8 mouse cellular contexts compared by ENCODE assay signal in the genomic region with DNA sequence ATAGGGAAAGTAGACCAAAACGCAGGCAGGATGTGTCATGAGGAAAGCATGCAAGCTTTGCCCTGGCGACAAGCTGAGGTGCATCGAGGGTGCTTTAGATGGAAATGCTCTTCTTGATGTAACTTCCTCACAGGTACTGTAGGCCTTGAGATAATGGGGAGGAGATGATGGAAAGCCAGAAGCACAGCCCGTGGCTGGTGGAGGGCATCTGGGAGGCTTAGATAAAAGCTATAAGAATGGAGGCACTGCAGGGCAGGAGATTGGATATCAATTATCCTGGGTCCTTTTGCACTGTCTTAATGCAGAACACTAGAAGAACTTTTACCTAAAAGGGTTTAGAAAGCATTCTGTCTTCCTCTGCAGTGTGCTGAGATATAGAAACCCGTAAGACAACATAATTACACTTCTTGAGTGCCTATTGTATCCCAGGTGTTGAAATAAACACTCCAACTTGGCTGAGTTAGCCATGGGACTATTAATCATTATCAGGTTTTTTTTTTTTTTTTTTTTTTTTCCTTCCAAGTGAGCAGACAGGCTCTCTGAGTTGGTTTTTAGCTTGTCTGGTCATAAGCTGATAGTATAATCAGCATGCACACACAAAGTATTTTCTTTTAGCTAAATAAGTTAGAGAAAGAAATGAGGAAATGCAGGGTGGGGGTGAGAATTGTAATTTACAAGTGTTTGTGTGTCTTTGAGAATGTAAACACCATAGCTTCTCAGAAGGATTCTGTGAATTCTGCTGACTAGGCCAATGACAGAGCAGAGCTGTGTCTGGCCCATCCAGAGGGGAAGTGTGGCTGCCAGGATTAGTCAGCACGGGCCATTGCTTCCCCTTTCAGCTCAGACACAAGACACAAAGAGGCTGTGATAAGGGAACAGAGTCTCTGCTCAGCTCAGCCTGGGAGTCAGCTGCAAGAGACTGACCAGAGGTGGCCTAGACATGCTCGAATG.
DNase-seq lines count a peak whose midpoint lies in the region; ATAC-seq and TF ChIP-seq lines count a peak whose summit lies in the region.

No protein-coding gene starts in this region.

- TF ChIP-seq RAD21 in MEL (IDR thresholded peaks at IDR 0.05; ENCODE audit: low read depth, low read length) = no peak; the same call in none of the 2 replicates

- H3K27me3 ChIP-seq in MEL (ENCODE audit: control insufficient read depth in 1 of 2, insufficient read depth in 2 of 2, low read length in 2 of 2) = no peaks in the 10 kb centered on the region
- H3K27me3 ChIP-seq in forebrain, embryonic 16.5 days (replicated peaks; ENCODE audit: control insufficient read depth, insufficient read depth, low read length) = no peaks in the 10 kb centered on the region
- H3K27me3 ChIP-seq in lung, postnatal 0 days (replicated peaks; ENCODE audit: insufficient read depth, low read length) = no peaks in the 10 kb centered on the region

- TF ChIP-seq EP300 in MEL (IDR thresholded peaks at IDR 0.05; ENCODE audit: low read depth in 1 of 2, low read length in 2 of 2) = peak; percentile 89 to 95
- peak; percentile 40; the same call in 1 of the 2 replicates for TF ChIP-seq EP300 in lung, postnatal 0 days (IDR thresholded peaks at IDR 0.05)

- H3K9me3 ChIP-seq in MEL (replicated peaks; ENCODE audit: insufficient read depth, low read length) = no peaks in the 10 kb centered on the region
- H3K9me3 ChIP-seq in forebrain, embryonic 16.5 days (ENCODE audit: control insufficient read depth, low read length) = no peaks in the 10 kb centered on the region
- H3K9me3 ChIP-seq in lung, postnatal 0 days (ENCODE audit: low read length) = no peaks in the 10 kb centered on the region

- intact Hi-C loops in heart, postnatal 36 days (cut with DNase I) = no loop called here

- H3K4me3 ChIP-seq in MEL (ENCODE audit: control insufficient read depth in 1 of 2, insufficient read depth in 1 of 2, low read depth in 2 of 2, low read length in 2 of 2) = no peak overlapping the region
- H3K4me3 ChIP-seq in forebrain, embryonic 16.5 days (replicated peaks; ENCODE audit: low read length) = no peak overlapping the region
- no peak overlapping the region for H3K4me3 ChIP-seq in lung, postnatal 0 days (ENCODE audit: low read depth, low read length)

- no peak overlapping the region for H3K4me2 ChIP-seq in forebrain, embryonic 16.5 days (ENCODE audit: low read length)
- no peak overlapping the region for H3K4me2 ChIP-seq in lung, postnatal 0 days (replicated peaks; ENCODE audit: low read depth, low read length)

- ATAC-seq in forebrain, embryonic 16.5 days = peak; percentile 90
- ATAC-seq in lung, postnatal 0 days = peak; percentile 77

- H3K4me1 ChIP-seq in MEL (ENCODE audit: control insufficient read depth in 1 of 2, insufficient read depth in 2 of 2, low read length in 2 of 2) = peaks cover 15 to 33% of the 10 kb centered on the region in 2 experiments
- H3K4me1 ChIP-seq in forebrain, embryonic 16.5 days (replicated peaks; ENCODE audit: control insufficient read depth, insufficient read depth, low read length) = peaks cover 21% of the 10 kb centered on the region
- 0 out of 2 replicates have a peak, but pooled peaks cover 3% of the 10 kb centered on the region for H3K4me1 ChIP-seq in lung, postnatal 0 days (ENCODE audit: insufficient read depth, low read depth, low read length)

- TF ChIP-seq POLR2A in MEL (IDR thresholded peaks at IDR 0.05; ENCODE audit: control insufficient read depth in 1 of 2, insufficient read depth in 1 of 2, low read depth in 1 of 2, low read length in 2 of 2, poor library complexity in 1 of 2) = no peak

- H3K36me3 ChIP-seq in MEL (ENCODE audit: control insufficient read depth in 1 of 2, insufficient read depth in 2 of 2, low read length in 2 of 2) = peaks cover 0 to 28% of the 10 kb centered on the region in 2 experiments; a peak in 2 of 4 replicates
- H3K36me3 ChIP-seq in forebrain, embryonic 16.5 days (ENCODE audit: control insufficient read depth, insufficient read depth) = no peaks in the 10 kb centered on the region
- no peaks in the 10 kb centered on the region for H3K36me3 ChIP-seq in lung, postnatal 0 days (ENCODE audit: insufficient read depth, low read length)

- no peak for TF ChIP-seq CTCF in MEL (IDR thresholded peaks at IDR 0.05 in 2 of 3, conservative IDR thresholded peaks at IDR 0.05 in 1 of 3; ENCODE audit: control insufficient read depth in 1 of 3, insufficient read depth in 1 of 3, low read depth in 2 of 3, low read length in 3 of 3, poor library complexity in 1 of 3, severe bottlenecking in 1 of 3)
- no peak for TF ChIP-seq CTCF in lung, postnatal 0 days (IDR thresholded peaks at IDR 0.05)

- H3K9ac ChIP-seq in MEL (ENCODE audit: control insufficient read depth, low read depth, low read length, poor library complexity, severe bottlenecking) = no peak overlapping the region
- H3K9ac ChIP-seq in forebrain, embryonic 16.5 days (replicated peaks; ENCODE audit: low read depth, low read length) = no peak overlapping the region
- H3K9ac ChIP-seq in lung, postnatal 0 days (replicated peaks; ENCODE audit: low read depth) = no peak overlapping the region

- DNase-seq in MEL (ENCODE audit: low read depth, low spot score) (peak; percentile 100), MN1 (ENCODE audit: low spot score) (no peak)
- DNase-seq in c-Kit-positive CD71-negative TER-119-negative erythroid progenitor cells, embryonic 14.5 days (ENCODE audit: low read depth) = peak; percentile 55
- peak; percentile 57 to 59 for DNase-seq in heart, postnatal 36 days
- peak; percentile 90 for DNase-seq in layer of hippocampus, adult 9-11 months
- peak; percentile 49 for DNase-seq in lung, postnatal 0 days (ENCODE audit: low spot score)
- peak; percentile 9 for DNase-seq in ovary, postnatal 14 days (ENCODE audit: low spot score)

- H3K79me2 ChIP-seq in MEL (ENCODE audit: control insufficient read depth, insufficient read depth, low read length, poor library complexity) = no peaks in the 10 kb centered on the region

- peak overlapping the region; percentile 61 for H3K27ac ChIP-seq in MEL (ENCODE audit: control insufficient read depth, low read depth, low read length)
- H3K27ac ChIP-seq in forebrain, embryonic 16.5 days (ENCODE audit: low read length) = no peak overlapping the region
- H3K27ac ChIP-seq in lung, postnatal 0 days (ENCODE audit: low read length) = no peak overlapping the region

- 46% methylated on average over 7 of the region's 7 CpGs for WGBS in forebrain, embryonic 16.5 days
- WGBS in lung, postnatal 0 days = 37% methylated on average over 7 of the region's 7 CpGs

TF ChIP-seq in MEL, 35 proteins besides CTCF, POLR2A, EP300 and RAD21 (continues in another document):
- TF ChIP-seq E2F4 (IDR thresholded peaks at IDR 0.05; ENCODE audit: borderline replicate concordance, low read depth, low read length) (no peak), HCFC1 (IDR thresholded peaks at IDR 0.05; ENCODE audit: low read depth, low read length) (peak; percentile 51; the same call in 1 of the 2 replicates), ZNF384 (IDR thresholded peaks at IDR 0.05; ENCODE audit: low read depth, low read length) (peak; percentile 99), TCF12 (IDR thresholded peaks at IDR 0.05; ENCODE audit: low read depth, low read length) (peak; percentile 89), GATA1 (IDR thresholded peaks at IDR 0.05; ENCODE audit: low read depth, low read length) (peak; percentile 84), MYB (IDR thresholded peaks at IDR 0.05; ENCODE audit: low read depth, low read length) (0 out of 2 replicates have a peak, but pooled peaks have one; percentile 11), POLR2AphosphoS5 (IDR thresholded peaks at IDR 0.05; ENCODE audit: borderline replicate concordance, low read depth, low read length) (no peak), ELF1 (IDR thresholded peaks at IDR 0.05; ENCODE audit: low read depth, low read length) (no peak), MEF2A (IDR thresholded peaks at IDR 0.05; ENCODE audit: extremely low read depth, insufficient replicate concordance, low read depth, low read length, poor library complexity, severe bottlenecking) (0 out of 2 replicates have a peak, but pooled peaks have one; percentile 33), JUND (IDR thresholded peaks at IDR 0.05; ENCODE audit: low read depth, low read length) (peak; percentile 86), MXI1 (IDR thresholded peaks at IDR 0.05; ENCODE audit: low read depth, low read length) (peak; percentile 90), SMC3 (IDR thresholded peaks at IDR 0.05; ENCODE audit: low read depth, low read length) (peak; percentile 45), POLR2AphosphoS2 (IDR thresholded peaks at IDR 0.05; ENCODE audit: low read length) (no peak), GABPA (IDR thresholded peaks at IDR 0.05; ENCODE audit: low read depth, low read length) (peak; percentile 62; the same call in 1 of the 2 replicates), MAX (IDR thresholded peaks at IDR 0.05; ENCODE audit: low read length) (peak; percentile 82), ZKSCAN1 (IDR thresholded peaks at IDR 0.05; ENCODE audit: low read depth, low read length) (0 out of 2 replicates have a peak, but pooled peaks have one; percentile 3), SIN3A (IDR thresholded peaks at IDR 0.05; ENCODE audit: low read length) (peak; percentile 91), MAZ (IDR thresholded peaks at IDR 0.05; ENCODE audit: low read depth, low read length) (peak; percentile 88), NELFE (IDR thresholded peaks at IDR 0.05; ENCODE audit: low read depth, low read length) (no peak), CHD1 (IDR thresholded peaks at IDR 0.05; ENCODE audit: low read depth, low read length) (no peak), USF2 (IDR thresholded peaks at IDR 0.05; ENCODE audit: borderline replicate concordance in 1 of 2, insufficient read depth in 1 of 2, low read depth in 1 of 2, low read length in 2 of 2) (no peak), MAFK (IDR thresholded peaks at IDR 0.05; ENCODE audit: borderline replicate concordance, low read depth, low read length) (peak; percentile 100), ZC3H11A (IDR thresholded peaks at IDR 0.05; ENCODE audit: low read depth, low read length) (no peak), UBTF (IDR thresholded peaks at IDR 0.05; ENCODE audit: borderline replicate concordance, insufficient read depth, low read depth, low read length) (no peak), TBP (IDR thresholded peaks at IDR 0.05; ENCODE audit: low read depth, low read length) (peak; percentile 65; the same call in 1 of the 2 replicates), ETS1 (IDR thresholded peaks at IDR 0.05; ENCODE audit: low read depth, low read length) (peak; percentile 98), CHD2 (IDR thresholded peaks at IDR 0.05; ENCODE audit: low read length) (no peak; the same call in 1 of the 2 replicates), MYC (IDR thresholded peaks at IDR 0.05; ENCODE audit: low read depth, low read length) (peak; percentile 79), RCOR1 (IDR thresholded peaks at IDR 0.05; ENCODE audit: low read depth, low read length) (peak; percentile 84), ZMIZ1 (IDR thresholded peaks at IDR 0.05; ENCODE audit: low read depth, low read length) (no peak), BHLHE40 (IDR thresholded peaks at IDR 0.05; ENCODE audit: borderline replicate concordance, low read depth, low read length) (peak; percentile 93)
